Mouse (Mus musculus) kidney, adult 2 months (tissue): ENCODE measurements around the gene Psma7.

Experiments
- CTCF ChIP-seq: fragments of 200-500 bp; conservative IDR thresholded peaks from 2 replicates; pipeline ENCODE4 v1.5.1; 2011; ENCODE audit warnings: low read depth, mild to moderate bottlenecking, control low read depth, low read length, moderate library complexity, mixed read lengths; ENCODE audit not compliant: insufficient read depth, insufficient read length
- POLR2A ChIP-seq: fragments of 200-500 bp; IDR thresholded peaks from one replicate; pipeline ENCODE4 v1.6.1; 2011; ENCODE audit warnings: low read depth, low read length, control low read depth

DNA sequence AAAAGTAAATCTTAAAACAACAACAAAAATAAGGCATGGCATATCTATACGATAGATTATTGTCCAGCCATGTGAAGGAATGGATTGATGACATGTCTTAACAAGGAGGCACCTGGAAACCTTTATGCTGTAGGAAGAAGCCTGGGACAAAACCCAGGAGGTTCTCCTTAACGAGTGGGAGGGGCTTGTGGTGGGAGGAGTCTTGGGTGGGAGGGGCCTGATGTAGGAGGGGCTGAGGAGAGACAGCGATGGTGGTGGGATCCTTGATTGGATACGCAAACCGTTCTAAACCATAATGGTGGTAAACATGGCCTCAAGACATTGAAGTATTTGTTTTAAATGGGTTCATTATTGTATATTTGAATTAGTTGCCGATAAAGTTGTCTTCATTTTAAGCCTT is 30.9 kb downstream of the Psma7 start:
- TF ChIP-seq CTCF (no peak), POLR2A (no peak)
